Mouse (Mus musculus) cerebellum, adult 2 months (tissue): Measurements from ENCODE around the gene Olig3. TPM values are rescaled to one million over a fixed set of nuclear protein-coding genes. Genes with fewer than 3 reads are reported as not detected.
A peak's percentile ranks its signal among the peaks of the same experiment; 100 is the strongest.
"Not testable (repeated sequence)": the region's sequence is repeated elsewhere in the genome, so short reads cannot be mapped to it uniquely, and the experiment has no call there.

Source experiments
- DNase-seq, 2 experiments: peaks; one replicate each; pipeline ENCODE4 v3.0.0; 2021
- H3K27ac ChIP-seq: fragments of 200-500 bp; 2 replicates; pipeline ENCODE4 v1.5.1; 2012; ENCODE audit warnings: low read length, control low read depth, inconsistent platforms; ENCODE audit not compliant: insufficient read depth
- H3K27me3 ChIP-seq: fragments of 200-500 bp; 2 replicates; pipeline ENCODE4 v1.6.1; 2012; ENCODE audit warnings: inconsistent platforms, mild to moderate bottlenecking, low read length, moderate library complexity; ENCODE audit not compliant: control insufficient read depth, insufficient read depth
- H3K4me1 ChIP-seq: fragments of 200-500 bp; 2 replicates; pipeline ENCODE4 v1.6.1; 2011; ENCODE audit warnings: low read length; ENCODE audit not compliant: control insufficient read depth, insufficient read depth
- H3K4me3 ChIP-seq: fragments of 200-500 bp; replicated peaks from 2 replicates; pipeline ENCODE3; 2011; ENCODE audit warnings: mild to moderate bottlenecking, low read depth, low read length, control low read depth; ENCODE audit not compliant: insufficient read depth
- CTCF ChIP-seq: fragments of 200-500 bp; IDR thresholded peaks from 2 replicates; pipeline ENCODE4 v1.5.1; 2011; ENCODE audit warnings: low read depth, mild to moderate bottlenecking, control low read depth, low read length, moderate library complexity, borderline replicate concordance; ENCODE audit not compliant: insufficient read depth
- POLR2A ChIP-seq: fragments of 200-500 bp; IDR thresholded peaks from 2 replicates; pipeline ENCODE4 v1.6.1; 2011; ENCODE audit warnings: low read length, control low read depth, borderline replicate concordance; ENCODE audit not compliant: insufficient read depth
- WGBS: fragments of 180-500 bp; shearing (Covaris S2); methylation state at CpG from one replicate; pipeline ENCODE4 v1.1.7; 2018; 5-methylcytosine and 5-hydroxymethylcytosine counted together
- polyA plus RNA-seq: library from polyadenylated mRNA; depleted of rRNA; stranded (reverse); fragments of >200 nt; gene quantifications from 2 replicates; pipeline ENCODE4 v1.2.3, GENCODE M21; 2012

Gene Olig3
- polyA plus RNA-seq, 1 experiment = 0.28 TPM

- H3K4me1 ChIP-seq = no peaks in the 10 kb centered on the region
Measured at GRCm38 (mm10) chr10:19363365-19363764, 7.0 kb downstream of the Olig3 start.

GRCm38 (mm10) chr10:19369143-19369542, 12.8 kb downstream of the Olig3 start:
- no peak for DNase-seq
- 91% methylated on average over 9 of the region's 9 CpGs for WGBS
- no peak for TF ChIP-seq POLR2A
- no peak for TF ChIP-seq CTCF
- H3K27ac ChIP-seq = no peak overlapping the region
- peaks cover 3% of the 10 kb centered on the region; the same call in 1 of the 2 replicates for H3K4me1 ChIP-seq
- no peak overlapping the region for H3K4me3 ChIP-seq
- no peaks in the 10 kb centered on the region; the same call in 1 of the 2 replicates for H3K27me3 ChIP-seq

More at GRCm38 (mm10) chr10:19363365-19363764, 7.0 kb downstream of the Olig3 start:
- Histone ChIP-seq H3K27me3 (peaks cover 3% of the 10 kb centered on the region; the same call in 1 of the 2 replicates), H3K27ac (no peak overlapping the region), H3K4me3 (no peak overlapping the region)
- DNase-seq = no peak
- TF ChIP-seq POLR2A = no peak
- TF ChIP-seq CTCF = no peak
- WGBS = 64% methylated on average over 5 of the region's 5 CpGs

- H3K4me1 ChIP-seq = peaks cover 5% of the 10 kb centered on the region; the same call in 1 of the 2 replicates
- no peak overlapping the region for H3K27ac ChIP-seq
- 89% methylated on average over 3 of the region's 3 CpGs for WGBS
- no peak for TF ChIP-seq POLR2A
- TF ChIP-seq CTCF = no peak
- H3K4me3 ChIP-seq = no peak overlapping the region
- H3K27me3 ChIP-seq = no peaks in the 10 kb centered on the region; the same call in 1 of the 2 replicates
- DNase-seq = no peak
Measured at GRCm38 (mm10) chr10:19370146-19370545, 13.8 kb downstream of the Olig3 start.

- WGBS = 93% methylated on average over 5 of the region's 5 CpGs
- DNase-seq = no peak
- Histone ChIP-seq H3K27me3 (no peaks in the 10 kb centered on the region; the same call in 1 of the 2 replicates), H3K27ac (no peak overlapping the region), H3K4me1 (peaks cover 5% of the 10 kb centered on the region; the same call in 1 of the 2 replicates), H3K4me3 (no peak overlapping the region)
- no peak for TF ChIP-seq CTCF
- TF ChIP-seq POLR2A = no peak
Measured at GRCm38 (mm10) chr10:19372263-19372662, 15.9 kb downstream of the Olig3 start.

- TF ChIP-seq CTCF (no peak), POLR2A (no peak)
- H3K27ac ChIP-seq = no peak overlapping the region
- 8% methylated on average over 7 of the region's 7 CpGs for WGBS
- no peaks in the 10 kb centered on the region; the same call in 1 of the 2 replicates for H3K27me3 ChIP-seq
- peaks cover 5% of the 10 kb centered on the region; the same call in 1 of the 2 replicates for H3K4me1 ChIP-seq
- no peak overlapping the region for H3K4me3 ChIP-seq
- peak; percentile 87 to 91 for DNase-seq
Measured at GRCm38 (mm10) chr10:19373797-19374196, 17.5 kb downstream of the Olig3 start.

GRCm38 (mm10) chr10:19374311-19374710, 18.0 kb downstream of the Olig3 start:
- Histone ChIP-seq H3K27ac (no peak overlapping the region), H3K4me3 (no peak overlapping the region), H3K4me1 (peaks cover 5% of the 10 kb centered on the region; the same call in 1 of the 2 replicates), H3K27me3 (no peaks in the 10 kb centered on the region; the same call in 1 of the 2 replicates)
- 32% methylated on average over 3 of the region's 3 CpGs for WGBS
- TF ChIP-seq POLR2A (no peak), CTCF (no peak)
- DNase-seq = no peak

- Histone ChIP-seq H3K27me3 (no peaks in the 10 kb centered on the region; the same call in 1 of the 2 replicates), H3K4me3 (no peak overlapping the region), H3K27ac (no peak overlapping the region), H3K4me1 (peaks cover 5% of the 10 kb centered on the region; the same call in 1 of the 2 replicates)
- TF ChIP-seq POLR2A (no peak), CTCF (no peak)
- no peak for DNase-seq
- 99% methylated on average over 2 of the region's 2 CpGs for WGBS
Measured at GRCm38 (mm10) chr10:19375838-19376237, 19.5 kb downstream of the Olig3 start.

GRCm38 (mm10) chr10:19380971-19381370, 24.6 kb downstream of the Olig3 start:
- not testable (repeated sequence) for H3K27me3 ChIP-seq, H3K4me1 ChIP-seq, H3K4me3 ChIP-seq, DNase-seq, H3K27ac ChIP-seq
- 96% methylated on average over 1 of the region's 1 CpGs for WGBS
